Mouse (Mus musculus): Measurements from ENCODE around the gene 4930579F01Rik.
"Not testable (repeated sequence)": the region's sequence is repeated elsewhere in the genome, so short reads cannot be mapped to it uniquely, and the experiment has no call there.

Gene 4930579F01Rik

GRCm38 (mm10) chr3:138143315-138144059, 50.1 kb downstream of the 4930579F01Rik start, which contains the start of gene Trmt10a:
Trmt10a (plus strand) TSS chr3:138143448.
- DNase-seq: peak; percentile 99

- no peak for DNase-seq
Observed at GRCm38 (mm10) chr3:138142733-138143314, 50.8 kb downstream of the 4930579F01Rik start.

GRCm38 (mm10) chr3:138142052-138142732, 51.4 kb downstream of the 4930579F01Rik start:
- peak; percentile 9 to 22 for DNase-seq

GRCm38 (mm10) chr3:138139663-138140062, 54.0 kb downstream of the 4930579F01Rik start:
- DNase-seq: no peak

GRCm38 (mm10) chr3:138138146-138138545, 55.5 kb downstream of the 4930579F01Rik start:
- DNase-seq: not testable (repeated sequence)

GRCm38 (mm10) chr3:138134528-138134927, 59.1 kb downstream of the 4930579F01Rik start:
- DNase-seq: no peak

GRCm38 (mm10) chr3:138133916-138134315, 59.7 kb downstream of the 4930579F01Rik start:
- DNase-seq: no peak

- no peak for DNase-seq
Observed at GRCm38 (mm10) chr3:138133463-138133862, 60.2 kb downstream of the 4930579F01Rik start.

GRCm38 (mm10) chr3:138131168-138131567, 62.5 kb downstream of the 4930579F01Rik start:
- no peak for DNase-seq

- no peak for DNase-seq
Observed at GRCm38 (mm10) chr3:138130692-138131091, 62.9 kb downstream of the 4930579F01Rik start.

- no peak for DNase-seq
Observed at GRCm38 (mm10) chr3:138129110-138129509, 64.5 kb downstream of the 4930579F01Rik start.

- no peak for DNase-seq
Observed at GRCm38 (mm10) chr3:138123842-138124241, 69.8 kb downstream of the 4930579F01Rik start.

GRCm38 (mm10) chr3:138121461-138121860, 72.2 kb downstream of the 4930579F01Rik start:
- no peak for DNase-seq

GRCm38 (mm10) chr3:138119444-138120105, 74.0 kb downstream of the 4930579F01Rik start:
- DNase-seq: no peak

GRCm38 (mm10) chr3:138118831-138119230, 74.8 kb downstream of the 4930579F01Rik start:
- DNase-seq: no peak

GRCm38 (mm10) chr3:138118392-138118791, 75.2 kb downstream of the 4930579F01Rik start:
- DNase-seq: no peak

- no peak for DNase-seq
Observed at GRCm38 (mm10) chr3:138116871-138117270, 76.8 kb downstream of the 4930579F01Rik start.

GRCm38 (mm10) chr3:138114106-138114505, 79.5 kb downstream of the 4930579F01Rik start:
- no peak for DNase-seq
